Mouse (Mus musculus): ENCODE data around the gene Dock2.

Dock2 gene

DNA sequence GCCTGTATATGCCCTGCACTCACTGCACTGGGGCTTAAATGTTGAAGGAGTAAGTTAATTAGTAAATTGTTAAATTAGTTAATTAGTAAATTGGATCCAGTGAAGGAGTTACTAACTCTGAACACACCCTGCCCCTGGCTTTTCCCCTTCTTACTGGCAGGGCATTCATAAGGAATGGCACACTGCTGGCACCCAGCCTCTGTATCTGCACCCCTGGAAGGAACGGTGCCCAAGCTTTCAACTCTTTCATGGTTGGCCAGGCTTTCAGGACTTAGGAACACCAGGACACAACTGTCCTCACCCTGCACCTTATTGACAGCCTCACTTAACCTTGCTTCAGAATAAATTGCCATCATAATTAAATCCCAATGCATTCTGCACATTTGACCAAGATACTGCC lies 359.1 kb downstream of the Dock2 start:
- DNase-seq (ENCODE audit: low spot score), result no peak

- no peak for DNase-seq (ENCODE audit: low spot score)
Observed at GRCm38 (mm10) chr11:34421061-34421460, 362.6 kb downstream of the Dock2 start.

DNA sequence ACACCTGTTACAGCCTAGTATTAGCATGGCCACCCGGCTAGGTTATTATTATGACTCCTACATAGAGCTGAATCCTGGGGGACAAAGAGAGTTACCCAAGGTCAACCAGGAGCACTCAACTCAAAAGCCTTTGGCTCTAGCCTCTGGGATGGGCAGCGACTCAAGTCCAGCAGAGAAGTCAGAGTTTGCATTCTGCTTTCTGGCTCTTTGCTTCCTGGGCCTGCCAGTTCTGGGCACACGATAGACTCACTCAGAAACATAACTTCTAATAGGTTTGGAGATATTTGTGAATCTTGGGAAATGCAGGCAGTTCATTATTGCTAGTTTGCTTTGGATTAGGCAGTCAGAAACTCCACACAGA lies 367.1 kb downstream of the Dock2 start:
- no peak for DNase-seq (ENCODE audit: low spot score)

DNA sequence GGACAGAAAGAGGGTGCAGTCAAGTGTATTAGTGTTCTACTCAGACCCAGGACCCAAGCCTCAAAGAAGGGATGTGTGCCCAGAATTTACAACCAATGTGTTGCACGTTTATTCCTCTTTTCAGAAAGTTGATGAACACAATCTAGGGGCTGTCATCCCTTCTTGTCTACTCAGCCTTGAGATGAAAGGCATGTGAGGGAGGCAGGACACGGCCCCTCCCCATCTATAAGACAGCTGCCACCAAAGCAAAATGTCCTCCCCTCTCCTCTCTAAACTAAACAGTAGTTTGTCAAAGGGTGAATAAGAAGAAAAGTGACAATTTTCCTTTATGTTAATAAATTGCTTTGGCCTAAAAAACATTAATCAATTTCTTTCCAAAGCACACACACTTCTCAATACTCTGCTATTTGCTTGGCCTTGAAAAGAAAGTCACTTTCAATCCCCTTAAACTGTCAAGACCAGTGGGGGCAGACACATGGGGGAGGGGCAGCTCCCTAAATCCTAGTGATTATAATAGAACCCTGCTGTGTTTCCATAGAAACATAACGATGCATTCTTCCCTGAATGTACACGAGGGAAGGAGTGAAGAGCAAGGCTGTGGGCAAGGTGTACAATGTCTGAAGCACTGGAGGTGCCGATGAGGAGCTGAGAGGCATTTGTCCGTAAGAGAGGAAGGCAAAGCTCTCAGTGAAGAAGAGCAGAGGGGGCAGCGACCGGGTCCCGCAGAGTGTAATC lies 367.6 kb downstream of the Dock2 start:
- DNase-seq (ENCODE audit: low spot score), result no peak

DNA sequence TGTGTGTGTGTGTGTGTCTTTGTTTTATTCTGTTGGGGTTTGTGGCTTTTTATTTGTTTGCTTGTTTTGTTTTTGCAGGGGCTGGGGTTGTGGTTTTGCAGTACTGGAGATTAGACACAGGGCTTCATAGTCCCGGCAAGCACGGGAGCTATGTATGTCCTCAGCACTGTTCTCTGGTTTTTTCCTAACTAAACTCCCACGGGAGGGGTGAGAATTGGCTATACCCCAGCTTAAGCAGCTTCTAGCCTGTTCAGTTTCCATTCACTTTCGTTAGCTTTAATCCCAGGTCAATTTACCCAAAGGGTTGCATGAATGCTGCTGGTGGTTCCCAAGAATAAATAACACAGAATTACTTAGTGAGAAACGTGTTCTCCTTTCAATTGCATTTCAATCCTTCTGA lies 376.8 kb downstream of the Dock2 start:
- DNase-seq (ENCODE audit: low spot score), result no peak

GRCm38 (mm10) chr11:34406309-34406708 lies 377.4 kb downstream of the Dock2 start:
- DNase-seq (ENCODE audit: low spot score), result no peak

GRCm38 (mm10) chr11:34405311-34405710 lies 378.4 kb downstream of the Dock2 start:
- no peak for DNase-seq (ENCODE audit: low spot score)

- DNase-seq (ENCODE audit: low spot score), result no peak
Observed at GRCm38 (mm10) chr11:34401343-34401742, 382.3 kb downstream of the Dock2 start.

GRCm38 (mm10) chr11:34398555-34398954 lies 385.1 kb downstream of the Dock2 start:
- no peak for DNase-seq (ENCODE audit: low spot score)

GRCm38 (mm10) chr11:34397661-34398060 lies 386.0 kb downstream of the Dock2 start:
- no peak for DNase-seq (ENCODE audit: low spot score)

- DNase-seq (ENCODE audit: low spot score), result no peak
Observed at GRCm38 (mm10) chr11:34395802-34396201, 387.9 kb downstream of the Dock2 start.

DNA sequence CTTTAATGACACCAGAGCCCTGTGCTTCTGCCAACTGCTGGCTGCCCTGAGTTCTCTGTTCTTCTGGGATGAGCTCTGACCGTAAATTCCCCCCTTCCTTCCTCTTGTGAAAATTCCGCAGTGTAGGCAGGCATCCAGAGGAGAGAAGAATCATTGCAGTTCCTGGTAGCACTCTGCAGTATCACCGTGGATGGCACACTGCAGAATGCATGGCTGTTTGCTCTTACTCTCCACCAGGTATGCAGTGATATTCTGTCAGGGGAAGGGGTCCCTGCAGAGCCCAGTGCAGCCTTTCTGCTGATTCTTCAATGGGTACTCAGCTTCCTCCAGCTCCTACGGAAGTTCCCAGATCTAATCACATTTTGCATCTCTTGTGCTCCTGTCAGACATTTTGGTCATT lies 391.6 kb downstream of the Dock2 start:
- DNase-seq (ENCODE audit: low spot score), result no peak

GRCm38 (mm10) chr11:34389261-34390116 lies 394.2 kb downstream of the Dock2 start:
- no peak for DNase-seq (ENCODE audit: low spot score)

DNA sequence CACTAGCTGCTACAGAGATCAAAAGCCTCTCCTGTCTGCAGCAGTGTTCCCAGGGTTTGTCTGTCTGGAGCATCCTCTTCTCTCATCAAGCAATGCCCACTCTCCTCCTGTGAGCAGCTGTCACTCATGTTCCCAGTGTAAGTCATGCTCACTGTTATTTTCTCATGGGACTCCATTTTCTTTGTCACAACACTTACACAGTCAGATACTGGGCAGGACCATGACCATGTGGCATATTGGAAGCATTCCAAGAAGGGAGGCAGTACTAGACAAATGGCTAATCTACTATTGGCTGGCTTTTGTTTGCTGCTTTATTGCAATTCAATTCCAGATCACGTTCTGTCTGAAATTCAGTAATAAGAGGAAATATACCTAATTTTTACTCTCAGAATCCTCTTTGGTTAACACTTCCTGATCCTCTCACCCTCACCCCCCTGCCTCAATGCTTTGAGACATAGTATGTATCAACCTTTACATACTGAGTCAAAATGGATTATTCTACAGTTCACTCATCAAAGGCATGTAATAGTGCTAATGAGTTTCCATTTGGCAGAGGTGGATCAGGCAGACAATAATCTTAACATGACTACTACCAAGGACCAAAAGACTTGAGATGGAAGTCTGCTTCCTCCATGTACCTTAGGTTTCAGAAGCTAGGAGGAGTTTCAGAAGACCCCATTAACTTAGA lies 398.5 kb downstream of the Dock2 start:
- no peak for DNase-seq (ENCODE audit: low spot score)

DNA sequence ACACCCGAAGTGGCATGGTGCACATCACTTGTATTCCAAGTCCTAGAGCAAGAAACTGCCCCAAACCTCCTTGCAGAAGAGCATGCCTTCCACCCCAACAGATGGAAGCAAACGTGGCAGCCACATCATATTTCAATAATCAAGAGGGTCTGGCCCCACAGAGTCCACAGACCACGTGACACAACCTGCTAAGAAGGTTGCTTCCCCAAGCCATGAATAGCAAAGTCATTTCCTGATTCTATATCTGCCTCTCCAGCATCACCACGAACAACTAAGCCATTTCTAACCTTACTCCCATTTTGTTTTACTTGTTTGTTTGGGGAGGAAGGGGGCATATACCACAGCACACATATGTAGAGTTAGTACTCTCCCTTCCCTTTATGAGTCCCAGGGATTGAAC lies 399.5 kb downstream of the Dock2 start:
- no peak for DNase-seq (ENCODE audit: low spot score)

DNA sequence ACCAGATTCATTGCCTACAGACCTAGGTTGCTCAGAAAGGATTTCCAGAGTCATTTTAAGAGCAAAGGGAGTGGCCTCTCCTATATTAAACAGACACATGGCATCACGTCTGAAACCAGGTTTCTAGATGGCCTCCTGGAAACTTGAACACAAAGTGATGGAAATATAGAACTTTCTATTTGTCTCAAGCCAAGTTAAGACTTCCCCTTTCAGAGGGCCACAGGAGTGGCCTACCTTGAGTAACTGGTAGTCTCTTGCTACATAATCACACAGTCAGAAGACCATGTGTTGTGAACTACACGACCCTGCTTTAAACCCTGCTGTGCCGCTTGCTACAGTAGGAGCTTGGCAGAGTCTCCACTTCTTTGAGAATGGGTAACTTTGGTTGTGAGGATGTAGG lies 400.2 kb downstream of the Dock2 start:
- DNase-seq (ENCODE audit: low spot score), result no peak

- no peak for DNase-seq (ENCODE audit: low spot score)
Observed at GRCm38 (mm10) chr11:34377649-34378048, 406.0 kb downstream of the Dock2 start.

DNA sequence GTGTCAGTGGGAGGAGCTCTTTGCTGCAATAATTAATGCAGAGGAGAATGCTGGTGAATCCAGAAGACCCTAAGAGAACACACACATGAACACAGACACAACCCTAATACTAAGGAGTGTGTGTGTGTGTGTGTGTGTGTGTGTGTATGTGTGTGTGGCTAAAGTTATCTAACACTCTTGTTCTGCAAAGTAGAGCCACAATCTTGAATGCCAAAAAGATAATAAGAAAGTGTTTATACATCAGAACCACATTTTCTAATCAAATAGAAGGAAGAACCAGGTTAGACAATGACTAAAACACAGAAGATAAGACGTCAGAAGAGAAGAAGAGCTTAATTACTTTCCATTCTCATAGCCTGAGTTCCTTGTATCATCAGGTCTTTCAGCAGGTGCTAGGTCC lies 408.1 kb downstream of the Dock2 start:
- no peak for DNase-seq (ENCODE audit: low spot score)

DNA sequence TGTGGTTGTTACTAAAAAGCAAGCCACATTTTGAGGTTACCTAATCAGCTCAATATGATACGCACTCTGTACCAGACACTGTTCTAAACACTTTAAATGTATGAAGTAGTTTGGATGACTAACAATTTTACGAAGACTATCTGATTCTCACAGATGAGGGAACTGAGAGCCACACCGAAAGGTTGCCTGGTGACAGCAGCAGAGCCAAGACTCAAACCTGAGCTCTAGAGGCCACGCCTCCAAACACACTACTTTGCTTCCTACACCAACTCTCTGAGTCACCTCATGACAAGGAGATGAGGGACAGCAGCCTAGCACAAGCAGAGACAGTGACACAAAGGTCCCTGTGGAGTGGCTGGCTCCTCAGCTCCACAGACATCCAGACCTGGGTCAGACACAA lies 411.5 kb downstream of the Dock2 start:
- DNase-seq (ENCODE audit: low spot score), result no peak

DNA sequence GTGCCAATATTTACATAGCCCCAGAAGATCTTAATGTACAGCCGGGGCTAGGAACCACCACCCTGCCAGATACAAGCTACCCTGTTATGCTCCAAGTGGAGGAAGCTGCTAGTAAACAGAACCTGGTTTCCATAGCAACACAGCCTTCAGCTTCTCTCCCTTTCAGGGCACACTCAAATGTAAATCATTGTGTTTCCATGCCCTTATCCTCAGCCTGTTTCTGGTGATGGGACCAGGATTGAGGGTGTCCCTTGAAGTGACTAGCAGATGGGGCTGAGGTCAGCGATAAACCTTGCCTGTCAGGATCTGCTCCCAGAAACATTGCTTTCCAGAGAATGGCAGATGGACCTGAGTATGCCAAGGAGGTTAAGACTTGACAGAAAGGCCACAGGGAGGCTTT lies 427.6 kb downstream of the Dock2 start:
- no peak for DNase-seq (ENCODE audit: low spot score)

- DNase-seq (ENCODE audit: low spot score), result no peak
Observed at GRCm38 (mm10) chr11:34355406-34355805, 428.3 kb downstream of the Dock2 start.

- DNase-seq (ENCODE audit: low spot score), result no peak
Observed at GRCm38 (mm10) chr11:34349453-34350056, 434.1 kb downstream of the Dock2 start.
